Mouse (Mus musculus): ENCODE measurements around the gene Cdc37.

Cdc37 gene

GRCm38 (mm10) chr9:21167140-21168097 is 17.6 kb upstream of the Cdc37 start:
- DNase-seq (ENCODE audit: inconsistent ontology term) = peak; percentile 17

GRCm38 (mm10) chr9:21166516-21166915 is 16.7 kb upstream of the Cdc37 start:
- DNase-seq (ENCODE audit: inconsistent ontology term) = no peak

- peak; percentile 36 for DNase-seq (ENCODE audit: inconsistent ontology term)
Measured at GRCm38 (mm10) chr9:21165952-21166451, 16.2 kb upstream of the Cdc37 start.

GRCm38 (mm10) chr9:21165041-21165951 is 15.5 kb upstream of the Cdc37 start, which contains the start of gene Pde4a:
Gene Pde4a, plus strand, starts transcription at chr9:21165714.
- DNase-seq (ENCODE audit: inconsistent ontology term) = peak; percentile 63

GRCm38 (mm10) chr9:21164072-21164471 is 14.3 kb upstream of the Cdc37 start:
- peak; percentile 68 for DNase-seq (ENCODE audit: inconsistent ontology term)

GRCm38 (mm10) chr9:21163086-21164050 is 13.6 kb upstream of the Cdc37 start:
- DNase-seq (ENCODE audit: inconsistent ontology term) = no peak

- DNase-seq (ENCODE audit: inconsistent ontology term) = peak; percentile 86
Measured at GRCm38 (mm10) chr9:21161209-21161909, 11.6 kb upstream of the Cdc37 start.

- no peak for DNase-seq (ENCODE audit: inconsistent ontology term)
Measured at GRCm38 (mm10) chr9:21154787-21155186, 5.0 kb upstream of the Cdc37 start.

GRCm38 (mm10) chr9:21153833-21154232 is 4.1 kb upstream of the Cdc37 start:
- DNase-seq (ENCODE audit: inconsistent ontology term) = peak; percentile 39

GRCm38 (mm10) chr9:21153331-21153730 is 3.5 kb upstream of the Cdc37 start:
- DNase-seq (ENCODE audit: inconsistent ontology term) = no peak

GRCm38 (mm10) chr9:21152715-21153114 is 2.9 kb upstream of the Cdc37 start:
- DNase-seq (ENCODE audit: inconsistent ontology term) = peak; percentile 74

GRCm38 (mm10) chr9:21149077-21149653 is 617 bp downstream of the Cdc37 start:
- DNase-seq (ENCODE audit: inconsistent ontology term) = no peak

GRCm38 (mm10) chr9:21148427-21148826 is 1.4 kb downstream of the Cdc37 start:
- no peak for DNase-seq (ENCODE audit: inconsistent ontology term)

- DNase-seq (ENCODE audit: inconsistent ontology term) = peak; percentile 38
Measured at GRCm38 (mm10) chr9:21146722-21147121, 3.1 kb downstream of the Cdc37 start.

GRCm38 (mm10) chr9:21145431-21145830 is 4.4 kb downstream of the Cdc37 start:
- no peak for DNase-seq (ENCODE audit: inconsistent ontology term)

GRCm38 (mm10) chr9:21144361-21144760 is 5.4 kb downstream of the Cdc37 start:
- no peak for DNase-seq (ENCODE audit: inconsistent ontology term)

GRCm38 (mm10) chr9:21141922-21142321 is 7.9 kb downstream of the Cdc37 start:
- no peak for DNase-seq (ENCODE audit: inconsistent ontology term)

- no peak for DNase-seq (ENCODE audit: inconsistent ontology term)
Measured at GRCm38 (mm10) chr9:21138386-21138785, 11.4 kb downstream of the Cdc37 start.

- DNase-seq (ENCODE audit: inconsistent ontology term) = peak; percentile 48
Measured at GRCm38 (mm10) chr9:21137229-21137628, 12.6 kb downstream of the Cdc37 start.

- DNase-seq (ENCODE audit: inconsistent ontology term) = no peak
Measured at GRCm38 (mm10) chr9:21136401-21136800, 13.4 kb downstream of the Cdc37 start.
